Mouse (Mus musculus): Measurements from ENCODE around the gene Col5a1.

GRCm38 (mm10) chr2:28044920-28045598, 158.8 kb downstream of the Col5a1 start:
- TF ChIP-seq CTCF (IDR thresholded peaks at IDR 0.05; ENCODE audit: insufficient read depth, low read depth, low read length) (no peak), POLR2A (IDR thresholded peaks at IDR 0.05; ENCODE audit: insufficient read depth, low read depth, low read length) (no peak)

Measured in olfactory bulb, adult 2 months (tissue).